Comparison of ENCODE assay signal across 8 mouse cellular contexts in the genomic region with DNA sequence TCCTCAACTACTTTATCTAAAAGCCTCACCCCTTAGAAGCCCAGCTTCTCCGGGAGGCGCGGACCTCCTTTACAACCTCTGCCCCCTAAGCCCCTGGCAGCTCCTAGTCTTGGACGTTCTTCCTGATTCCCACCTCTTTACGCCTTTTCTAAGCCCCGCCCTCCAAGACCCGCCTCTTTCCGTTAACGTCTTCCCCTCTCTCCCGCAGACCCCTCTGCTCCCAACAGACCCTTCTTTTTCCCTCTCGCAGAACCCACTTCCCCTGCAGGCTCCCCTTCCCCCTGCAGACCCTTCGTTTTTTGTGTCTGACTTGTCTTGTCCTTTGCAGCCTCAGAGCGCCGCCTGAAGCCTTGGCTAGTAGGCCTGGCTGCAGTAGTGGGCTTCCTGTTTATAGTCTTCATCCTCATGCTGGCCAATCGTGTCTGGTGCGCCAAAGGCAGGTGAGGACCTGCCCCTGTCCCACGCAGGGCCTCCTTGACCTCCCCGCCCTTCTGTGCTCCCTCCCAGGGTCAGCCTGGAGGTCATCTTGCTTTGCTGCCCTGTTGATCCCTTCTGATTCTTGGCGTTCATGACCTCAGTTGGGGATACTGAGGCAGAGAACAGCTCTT. TPM values are rescaled to one million over a fixed set of nuclear protein-coding genes. Genes with fewer than 3 reads are reported as not detected.
DNase-seq lines count a peak whose midpoint lies in the region; ATAC-seq and TF ChIP-seq lines count a peak whose summit lies in the region.

No protein-coding gene starts in this region.

- 0 out of 2 replicates have a peak, but pooled peaks have one; percentile 12 for TF ChIP-seq POLR2A in thymus, adult 2 months (IDR thresholded peaks at IDR 0.05; ENCODE audit: control insufficient read depth, extremely low read depth, insufficient read depth, low read length, poor library complexity)

- H3K27ac ChIP-seq in forebrain, embryonic 11.5 days (ENCODE audit: low read depth, low read length) = no peak overlapping the region
- H3K27ac ChIP-seq in intestine, embryonic 16.5 days (ENCODE audit: low read length) = peak overlapping the region; percentile 96
- no peak overlapping the region for H3K27ac ChIP-seq in lung, postnatal 0 days (ENCODE audit: low read length)
- H3K27ac ChIP-seq in thymus, adult 2 months (ENCODE audit: control insufficient read depth, insufficient read depth, low read length) = peak overlapping the region; percentile 53

- H3K9me3 ChIP-seq in forebrain, embryonic 11.5 days (ENCODE audit: control insufficient read depth, low read length) = no peaks in the 10 kb centered on the region
- no peaks in the 10 kb centered on the region for H3K9me3 ChIP-seq in intestine, embryonic 16.5 days (ENCODE audit: control insufficient read depth, low read length)
- no peaks in the 10 kb centered on the region for H3K9me3 ChIP-seq in lung, postnatal 0 days (ENCODE audit: low read length)

- TF ChIP-seq EP300 in lung, postnatal 0 days (IDR thresholded peaks at IDR 0.05) = no peak

- H3K4me2 ChIP-seq in forebrain, embryonic 11.5 days (ENCODE audit: low read depth, low read length, severe bottlenecking) = peak overlapping the region; percentile 34; the same call in 1 of the 2 replicates
- peak overlapping the region; percentile 57 for H3K4me2 ChIP-seq in intestine, embryonic 16.5 days (ENCODE audit: low read depth, low read length)
- H3K4me2 ChIP-seq in lung, postnatal 0 days (replicated peaks; ENCODE audit: low read depth, low read length) = peak overlapping the region; percentile 52

- 5% methylated on average over 19 of the region's 19 CpGs for WGBS in forebrain, embryonic 11.5 days
- WGBS in intestine, embryonic 16.5 days = 3% methylated on average over 19 of the region's 19 CpGs
- WGBS in lung, postnatal 0 days = 7% methylated on average over 17 of the region's 19 CpGs
- WGBS in thymus, adult 2 months = 7% methylated on average over 19 of the region's 19 CpGs

- H3K27me3 ChIP-seq in forebrain, embryonic 11.5 days (ENCODE audit: control insufficient read depth, insufficient read depth, low read length) = no peaks in the 10 kb centered on the region
- H3K27me3 ChIP-seq in intestine, embryonic 16.5 days (replicated peaks; ENCODE audit: control insufficient read depth, insufficient read depth, low read length) = no peaks in the 10 kb centered on the region
- no peaks in the 10 kb centered on the region for H3K27me3 ChIP-seq in lung, postnatal 0 days (replicated peaks; ENCODE audit: insufficient read depth, low read length)
- no peaks in the 10 kb centered on the region for H3K27me3 ChIP-seq in thymus, adult 2 months (ENCODE audit: control insufficient read depth, insufficient read depth, low read length)

- H3K36me3 ChIP-seq in forebrain, embryonic 11.5 days (ENCODE audit: control insufficient read depth, insufficient read depth, low read length) = no peaks in the 10 kb centered on the region
- peaks cover 6% of the 10 kb centered on the region; the same call in 1 of the 2 replicates for H3K36me3 ChIP-seq in intestine, embryonic 16.5 days (ENCODE audit: control insufficient read depth, insufficient read depth, low read length)
- 0 out of 2 replicates have a peak, but pooled peaks cover 6% of the 10 kb centered on the region for H3K36me3 ChIP-seq in lung, postnatal 0 days (ENCODE audit: insufficient read depth, low read length)
- no peaks in the 10 kb centered on the region for H3K36me3 ChIP-seq in thymus, adult 2 months (ENCODE audit: control insufficient read depth, insufficient read depth, low read length)

- peak overlapping the region; percentile 3; the same call in 1 of the 2 replicates for H3K9ac ChIP-seq in forebrain, embryonic 11.5 days (ENCODE audit: low read length)
- H3K9ac ChIP-seq in intestine, embryonic 16.5 days (ENCODE audit: low read depth, low read length) = peak overlapping the region; percentile 70
- peak overlapping the region; percentile 45 for H3K9ac ChIP-seq in lung, postnatal 0 days (replicated peaks; ENCODE audit: low read depth)

- peak; percentile 47 for DNase-seq in adrenal gland, postnatal 10 days
- no peak for DNase-seq in adrenal gland, postnatal 36 days
- no peak for DNase-seq in forebrain, embryonic 11.5 days (ENCODE audit: low spot score)
- peak; percentile 64 for DNase-seq in lung, postnatal 0 days (ENCODE audit: low spot score)
- DNase-seq in thymus, adult 2 months = peak; percentile 75
- no peak for DNase-seq in left cerebral cortex, adult 18-20 months (ENCODE audit: low spot score in 2 of 2)

- no peak for ATAC-seq in forebrain, embryonic 11.5 days (replicated peaks; ENCODE audit: low FRiP score)
- peak; percentile 29 for ATAC-seq in intestine, embryonic 16.5 days
- peak; percentile 21 for ATAC-seq in lung, postnatal 0 days
- ATAC-seq in megakaryocyte-erythroid progenitor cell, adult 5-6 weeks (replicated peaks; ENCODE audit: low FRiP score, low TSS enrichment, poor library complexity, severe bottlenecking) = no peak

- TF ChIP-seq CTCF in lung, postnatal 0 days (IDR thresholded peaks at IDR 0.05) = no peak; the same call in 1 of the 2 replicates
- no peak for TF ChIP-seq CTCF in thymus, adult 2 months (IDR thresholded peaks at IDR 0.05; ENCODE audit: borderline replicate concordance, control insufficient read depth, extremely low read depth, insufficient read depth, low read length, poor library complexity)

- H3K4me1 ChIP-seq in forebrain, embryonic 11.5 days (replicated peaks; ENCODE audit: control insufficient read depth, insufficient read depth, low read length) = peaks cover 3% of the 10 kb centered on the region
- peaks cover 23% of the 10 kb centered on the region for H3K4me1 ChIP-seq in intestine, embryonic 16.5 days (ENCODE audit: control insufficient read depth, insufficient read depth, low read length)
- peaks cover 9% of the 10 kb centered on the region for H3K4me1 ChIP-seq in lung, postnatal 0 days (ENCODE audit: insufficient read depth, low read depth, low read length)
- peaks cover 27% of the 10 kb centered on the region for H3K4me1 ChIP-seq in thymus, adult 2 months (replicated peaks; ENCODE audit: control insufficient read depth, insufficient read depth, low read length)

- peak overlapping the region; percentile 1; the same call in 1 of the 2 replicates for H3K4me3 ChIP-seq in forebrain, embryonic 11.5 days (ENCODE audit: low read depth, low read length)
- H3K4me3 ChIP-seq in intestine, embryonic 16.5 days (ENCODE audit: low read length) = peak overlapping the region; percentile 50
- peak overlapping the region; percentile 22; the same call in 1 of the 2 replicates for H3K4me3 ChIP-seq in lung, postnatal 0 days (ENCODE audit: low read depth, low read length)
- H3K4me3 ChIP-seq in thymus, adult 2 months (ENCODE audit: control insufficient read depth, insufficient read depth, low read length) = peak overlapping the region; percentile 63

RNA-seq across cellular contexts. Expression of gene Smim24, which starts 0.7 kb away (rescaled TPM):
- total RNA-seq in adrenal gland, postnatal 10 days (2021) = 1 to 10 TPM; 1.2 to 1.6 TPM
- 1 to 10 TPM; 1.2 to 1.6 TPM for total RNA-seq in adrenal gland, postnatal 36 days (2021)
- polyA plus RNA-seq in forebrain, embryonic 11.5 days (2014; fragmentation: Nextera tagmentation; extraction: Ambion mirVana) = 2.8 and 3.3 TPM in 2 replicates
- polyA plus RNA-seq in intestine, embryonic 16.5 days (2015; fragmentation: Nextera tagmentation; extraction: Ambion mirVana) = 426 and 504 TPM in 2 replicates
- 3.1 and 3.6 TPM in 2 replicates for polyA plus RNA-seq in lung, postnatal 0 days (2015; fragmentation: Nextera tagmentation; extraction: Ambion mirVana)
- 49.7 and 51.1 TPM in 2 replicates for polyA plus RNA-seq in thymus, adult 2 months (2012; rRNA removed)
- 7.7 and 12.8 TPM in 2 replicates for total RNA-seq in megakaryocyte-erythroid progenitor cell, adult 5-6 weeks (2014; fragmentation: Nextera tagmentation)
- 7.4 and 7.5 TPM in 2 replicates for total RNA-seq in megakaryocyte-erythroid progenitor cell, adult 5-6 weeks (2017)
- total RNA-seq in left cerebral cortex, adult 18-20 months (2021) = 1 to 10 TPM; 1.1 to 1.2 TPM

RNA-seq across cellular contexts. Expression of gene Gm48552, which starts 4.8 kb away (rescaled TPM):
- total RNA-seq in adrenal gland, postnatal 10 days (2021) = 1 to 10 TPM in 1 of 2 experiments, under 1 TPM in 1; 0.45 to 1.9 TPM
- total RNA-seq in adrenal gland, postnatal 36 days (2021) = 1 to 10 TPM in 1 of 2 experiments, not detected in 1; 1.5 TPM
- polyA plus RNA-seq in forebrain, embryonic 11.5 days (2014; fragmentation: Nextera tagmentation; extraction: Ambion mirVana) = 1.1 and 3.0 TPM in 2 replicates
- 0.55 and 1.8 TPM in 2 replicates for polyA plus RNA-seq in intestine, embryonic 16.5 days (2015; fragmentation: Nextera tagmentation; extraction: Ambion mirVana)
- polyA plus RNA-seq in lung, postnatal 0 days (2015; fragmentation: Nextera tagmentation; extraction: Ambion mirVana) = 0.20 and 0.63 TPM in 2 replicates
- polyA plus RNA-seq in thymus, adult 2 months (2012; rRNA removed) = 7.5 and 8.4 TPM in 2 replicates
- total RNA-seq in megakaryocyte-erythroid progenitor cell, adult 5-6 weeks (2014; fragmentation: Nextera tagmentation) = 4.0 TPM in 1 of 2 replicates, not detected in the other
- total RNA-seq in megakaryocyte-erythroid progenitor cell, adult 5-6 weeks (2017) = not detected in 2 replicates
- 1 to 10 TPM; 2.7 to 2.8 TPM for total RNA-seq in left cerebral cortex, adult 18-20 months (2021)

RNA-seq across cellular contexts. Expression of gene Gm48551, which starts 9.3 kb away (rescaled TPM):
- total RNA-seq in adrenal gland, postnatal 10 days (2021) = 1 to 10 TPM; 1.1 to 1.6 TPM
- total RNA-seq in adrenal gland, postnatal 36 days (2021) = 1 to 10 TPM; 1.1 to 1.7 TPM
- polyA plus RNA-seq in forebrain, embryonic 11.5 days (2014; fragmentation: Nextera tagmentation; extraction: Ambion mirVana) = 3.0 and 3.5 TPM in 2 replicates
- polyA plus RNA-seq in intestine, embryonic 16.5 days (2015; fragmentation: Nextera tagmentation; extraction: Ambion mirVana) = 2.9 and 3.7 TPM in 2 replicates
- 2.4 and 3.0 TPM in 2 replicates for polyA plus RNA-seq in lung, postnatal 0 days (2015; fragmentation: Nextera tagmentation; extraction: Ambion mirVana)
- polyA plus RNA-seq in thymus, adult 2 months (2012; rRNA removed) = 4.1 and 5.3 TPM in 2 replicates
- total RNA-seq in megakaryocyte-erythroid progenitor cell, adult 5-6 weeks (2014; fragmentation: Nextera tagmentation) = 1.2 and 6.3 TPM in 2 replicates
- 0.11 and 2.6 TPM in 2 replicates for total RNA-seq in megakaryocyte-erythroid progenitor cell, adult 5-6 weeks (2017)
- 1 to 10 TPM; 3.1 to 3.8 TPM for total RNA-seq in left cerebral cortex, adult 18-20 months (2021)

RNA-seq across cellular contexts. Expression of gene Dohh, which starts 9.3 kb away (rescaled TPM):
- total RNA-seq in adrenal gland, postnatal 10 days (2021) = 10 to 100 TPM; 52.8 to 54.2 TPM
- total RNA-seq in adrenal gland, postnatal 36 days (2021) = 10 to 100 TPM; 48.9 to 54.0 TPM
- polyA plus RNA-seq in forebrain, embryonic 11.5 days (2014; fragmentation: Nextera tagmentation; extraction: Ambion mirVana) = 61.0 and 66.3 TPM in 2 replicates
- 102 and 109 TPM in 2 replicates for polyA plus RNA-seq in intestine, embryonic 16.5 days (2015; fragmentation: Nextera tagmentation; extraction: Ambion mirVana)
- polyA plus RNA-seq in lung, postnatal 0 days (2015; fragmentation: Nextera tagmentation; extraction: Ambion mirVana) = 49.4 and 55.2 TPM in 2 replicates
- polyA plus RNA-seq in thymus, adult 2 months (2012; rRNA removed) = 119 and 123 TPM in 2 replicates
- 12.3 and 31.4 TPM in 2 replicates for total RNA-seq in megakaryocyte-erythroid progenitor cell, adult 5-6 weeks (2014; fragmentation: Nextera tagmentation)
- total RNA-seq in megakaryocyte-erythroid progenitor cell, adult 5-6 weeks (2017) = 31.2 and 37.8 TPM in 2 replicates
- 10 to 100 TPM; 87.4 to 97.6 TPM for total RNA-seq in left cerebral cortex, adult 18-20 months (2021)

RNA-seq across cellular contexts. Expression of gene Fzr1, which starts 15.2 kb away (rescaled TPM):
- 10 to 100 TPM; 42.1 to 51.7 TPM for total RNA-seq in adrenal gland, postnatal 10 days (2021)
- total RNA-seq in adrenal gland, postnatal 36 days (2021) = 10 to 100 TPM; 37.8 to 49.0 TPM
- polyA plus RNA-seq in forebrain, embryonic 11.5 days (2014; fragmentation: Nextera tagmentation; extraction: Ambion mirVana) = 132 and 144 TPM in 2 replicates
- 73.2 and 78.7 TPM in 2 replicates for polyA plus RNA-seq in intestine, embryonic 16.5 days (2015; fragmentation: Nextera tagmentation; extraction: Ambion mirVana)
- 39.5 and 39.7 TPM in 2 replicates for polyA plus RNA-seq in lung, postnatal 0 days (2015; fragmentation: Nextera tagmentation; extraction: Ambion mirVana)
- 181 and 201 TPM in 2 replicates for polyA plus RNA-seq in thymus, adult 2 months (2012; rRNA removed)
- total RNA-seq in megakaryocyte-erythroid progenitor cell, adult 5-6 weeks (2014; fragmentation: Nextera tagmentation) = 28.5 and 50.0 TPM in 2 replicates
- total RNA-seq in megakaryocyte-erythroid progenitor cell, adult 5-6 weeks (2017) = 12.2 and 14.9 TPM in 2 replicates
- 10 to 100 TPM; 71.1 to 72.1 TPM for total RNA-seq in left cerebral cortex, adult 18-20 months (2021)

Comparison
In these comparisons a context has a peak if more than half of its experiments do, and no peak if none do; other contexts are left out.
1. DNase-seq: peak in adrenal gland, postnatal 10 days (single experiment), lung, postnatal 0 days (single experiment) and thymus, adult 2 months (single experiment); none in adrenal gland, postnatal 36 days (0 of 2), forebrain, embryonic 11.5 days (single experiment) and left cerebral cortex, adult 18-20 months (0 of 2).
2. ATAC-seq: peak in intestine, embryonic 16.5 days (single experiment) and lung, postnatal 0 days (single experiment); none in forebrain, embryonic 11.5 days (single experiment) and megakaryocyte-erythroid progenitor cell, adult 5-6 weeks (single experiment).
3. H3K27ac ChIP-seq: peak in intestine, embryonic 16.5 days (single experiment) and thymus, adult 2 months (single experiment); none in forebrain, embryonic 11.5 days (single experiment) and lung, postnatal 0 days (single experiment).
4. H3K4me3 ChIP-seq: peak in every context shown above with its lines; median percentile 63 in thymus, adult 2 months; 50 in intestine, embryonic 16.5 days; 22 in lung, postnatal 0 days; 1 in forebrain, embryonic 11.5 days.
5. H3K9ac ChIP-seq: peak in every context shown above with its lines; median percentile 70 in intestine, embryonic 16.5 days; 45 in lung, postnatal 0 days; 3 in forebrain, embryonic 11.5 days.
6. Peak in every context shown above with its lines, with median percentiles within 50 percentile points of each other: H3K4me2 ChIP-seq.